27 mouse cellular contexts compared by ENCODE assay signal in the genomic region with DNA sequence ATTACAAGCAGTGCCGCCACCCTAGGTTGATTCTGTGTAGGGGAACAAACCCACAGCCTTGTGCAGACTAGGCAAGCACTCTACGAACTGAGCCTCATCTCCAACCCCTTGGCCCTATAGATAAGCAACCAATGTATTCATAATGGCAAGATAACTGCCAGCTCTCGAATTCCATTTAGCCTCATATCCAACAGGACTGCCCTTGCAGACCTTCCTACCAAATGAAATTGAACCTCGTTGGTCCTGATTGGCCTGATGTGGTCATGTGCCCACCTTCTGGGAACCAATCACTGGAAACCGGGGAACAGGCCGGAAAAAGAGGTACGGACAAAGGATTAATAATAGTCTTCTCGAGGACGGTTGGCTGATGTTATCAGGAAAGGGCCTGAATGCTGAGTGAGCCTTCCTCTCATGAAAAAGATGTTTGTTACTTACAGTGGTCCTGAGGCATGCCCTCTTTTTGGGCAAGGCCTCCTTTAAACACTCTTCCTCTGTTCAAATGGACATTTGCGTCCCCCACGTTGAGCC. TPM values are rescaled to one million over a fixed set of nuclear protein-coding genes. Genes with fewer than 3 reads are reported as not detected.
A peak's percentile ranks its signal among the peaks of the same experiment; 100 is the strongest.
DNase-seq lines count a peak whose midpoint lies in the region; ATAC-seq and TF ChIP-seq lines count a peak whose summit lies in the region.
"Had no signal": no experiment of that assay in that cellular context is flagged by ENCODE, and none has a peak within 500 bp of the region (broad histone marks: within the 10 kb centered on the region; RNA-seq: fewer than 3 reads in every experiment).

No protein-coding gene starts in this region.

- H3K4me1 ChIP-seq in heart, embryonic 13.5 days = peaks cover 54% of the 10 kb centered on the region
- peaks cover 10 to 38% of the 10 kb centered on the region in 2 experiments for H3K4me1 ChIP-seq in MEL (ENCODE audit: control insufficient read depth in 1 of 2, insufficient read depth in 2 of 2, low read length in 2 of 2)
- H3K4me1 ChIP-seq: forebrain, embryonic 13.5 days had no signal

- no peaks in the 10 kb centered on the region for H3K79me2 ChIP-seq in C2C12 (ENCODE audit: control insufficient read depth, insufficient read depth)
- H3K79me2 ChIP-seq in MEL (ENCODE audit: control insufficient read depth, insufficient read depth, low read length, poor library complexity) = peaks cover 2% of the 10 kb centered on the region; the same call in 1 of the 2 replicates

- H3K36me3 ChIP-seq in heart, embryonic 13.5 days = no peaks in the 10 kb centered on the region
- H3K36me3 ChIP-seq in C2C12 (ENCODE audit: control insufficient read depth, insufficient read depth) (no peaks in the 10 kb centered on the region), MEL (ENCODE audit: control insufficient read depth in 1 of 2, insufficient read depth in 2 of 2, low read length in 2 of 2) (peaks cover 0 to 17% of the 10 kb centered on the region in 2 experiments; a peak in 2 of 4 replicates)
- H3K36me3 ChIP-seq: embryonic facial prominence, embryonic 13.5 days; hindbrain, embryonic 13.5 days; limb, embryonic 15.5 days; neural tube, embryonic 12.5 days had no signal

- 0 out of 2 replicates have a peak overlapping the region, but pooled peaks have one; percentile 1 for H3K27ac ChIP-seq in heart, embryonic 13.5 days (replicated peaks)
- H3K27ac ChIP-seq in MEL (ENCODE audit: control insufficient read depth, low read depth, low read length) = peak overlapping the region; percentile 99
- H3K27ac ChIP-seq: embryonic facial prominence, embryonic 13.5 days; forebrain, embryonic 13.5 days; hindbrain, embryonic 13.5 days; kidney, postnatal 0 days; limb, embryonic 15.5 days; neural tube, embryonic 12.5 days had no signal

- H3K27me3 ChIP-seq in heart, embryonic 13.5 days (replicated peaks) = no peaks in the 10 kb centered on the region
- H3K27me3 ChIP-seq in C2C12 (ENCODE audit: control insufficient read depth, insufficient read depth, insufficient read length) = no peaks in the 10 kb centered on the region
- H3K27me3 ChIP-seq in MEL (ENCODE audit: control insufficient read depth in 1 of 2, insufficient read depth in 2 of 2, low read length in 2 of 2) = no peaks in the 10 kb centered on the region
- H3K27me3 ChIP-seq: embryonic facial prominence, embryonic 13.5 days; forebrain, embryonic 13.5 days; hindbrain, embryonic 13.5 days; limb, embryonic 15.5 days; neural tube, embryonic 12.5 days had no signal

- H3K4me2 ChIP-seq in heart, embryonic 13.5 days = no peak overlapping the region
- H3K4me2 ChIP-seq: embryonic facial prominence, embryonic 13.5 days; forebrain, embryonic 13.5 days; hindbrain, embryonic 13.5 days; limb, embryonic 15.5 days; lung, embryonic 14.5 days; neural tube, embryonic 12.5 days had no signal

- H3K9ac ChIP-seq in heart, embryonic 13.5 days = no peak overlapping the region
- H3K9ac ChIP-seq in MEL (ENCODE audit: control insufficient read depth, low read depth, low read length, poor library complexity, severe bottlenecking) = peak overlapping the region; percentile 77
- H3K9ac ChIP-seq: embryonic facial prominence, embryonic 13.5 days; forebrain, embryonic 13.5 days; hindbrain, embryonic 13.5 days; limb, embryonic 15.5 days; lung, embryonic 14.5 days; neural tube, embryonic 12.5 days had no signal

- no peak overlapping the region for H3ac ChIP-seq in C2C12 (ENCODE audit: control insufficient read depth, insufficient read length, low read depth)

- DNase-seq in heart, postnatal 4 days = no peak
- peak; percentile 98 for DNase-seq in MEL (ENCODE audit: low read depth, low spot score)
- DNase-seq in adrenal gland, postnatal 4 days (ENCODE audit: low spot score in 2 of 2) = no peak
- no peak for DNase-seq in embryo, embryonic 10.5 days (ENCODE audit: low spot score)
- DNase-seq: cerebellum, adult 18-20 months; cerebellum, postnatal 14 days; embryo, embryonic 11 days; heart, postnatal 10 days; kidney, adult 11 months; left cerebral cortex, postnatal 4 days; lung, embryonic 14.5 days; midbrain, embryonic 14.5 days; right cerebral cortex, postnatal 14 days; spleen, adult 18-20 months; thymus, postnatal 36 days had no signal

- TF ChIP-seq CTCF in C2C12 (IDR thresholded peaks at IDR 0.05; ENCODE audit: control insufficient read depth, insufficient read depth, insufficient read length) = no peak
- no peak for TF ChIP-seq CTCF in MEL (IDR thresholded peaks at IDR 0.05 in 2 of 3, conservative IDR thresholded peaks at IDR 0.05 in 1 of 3; ENCODE audit: control insufficient read depth in 1 of 3, insufficient read depth in 1 of 3, low read depth in 2 of 3, low read length in 3 of 3, poor library complexity in 1 of 3, severe bottlenecking in 1 of 3)

- WGBS in heart, embryonic 13.5 days = 79% methylated on average over 11 of the region's 11 CpGs

- no peak overlapping the region for H3K4me3 ChIP-seq in heart, embryonic 13.5 days
- H3K4me3 ChIP-seq in C2C12 (ENCODE audit: insufficient read depth, poor library complexity, severe bottlenecking) (no peak overlapping the region), MEL (ENCODE audit: control insufficient read depth in 1 of 2, insufficient read depth in 1 of 2, low read depth in 2 of 2, low read length in 2 of 2) (peak overlapping the region; percentile 64 to 69)
- H3K4me3 ChIP-seq: embryonic facial prominence, embryonic 13.5 days; erythroblast, embryonic 14.5 days; forebrain, embryonic 13.5 days; hindbrain, embryonic 13.5 days; limb, embryonic 15.5 days; megakaryocyte, embryonic 14.5 days; neural tube, embryonic 12.5 days had no signal

- H3K79me3 ChIP-seq in C2C12 (ENCODE audit: low read depth) = no peaks in the 10 kb centered on the region

- TF ChIP-seq EP300 in MEL (IDR thresholded peaks at IDR 0.05; ENCODE audit: low read depth in 1 of 2, low read length in 2 of 2) = peak in 1 of 2 experiments; percentile 63; a peak in 3 of 4 replicates

- peak in 1 of 2 experiments; percentile 87; a peak in 2 of 4 replicates for TF ChIP-seq POLR2A in MEL (IDR thresholded peaks at IDR 0.05; ENCODE audit: control insufficient read depth in 1 of 2, insufficient read depth in 1 of 2, low read depth in 1 of 2, low read length in 2 of 2, poor library complexity in 1 of 2)

- no peaks in the 10 kb centered on the region for H3K9me3 ChIP-seq in heart, embryonic 13.5 days
- no peaks in the 10 kb centered on the region for H3K9me3 ChIP-seq in MEL (replicated peaks; ENCODE audit: insufficient read depth, low read length)
- H3K9me3 ChIP-seq: embryonic facial prominence, embryonic 13.5 days; forebrain, embryonic 13.5 days; hindbrain, embryonic 13.5 days; limb, embryonic 15.5 days; megakaryocyte, embryonic 14.5 days; neural tube, embryonic 12.5 days had no signal

- TF ChIP-seq RAD21 in MEL (IDR thresholded peaks at IDR 0.05; ENCODE audit: low read depth, low read length) = no peak

- ATAC-seq in heart, embryonic 13.5 days (ENCODE audit: extremely low read depth, insufficient number of reproducible peaks, low FRiP score, low TSS enrichment) = no peak
- peak; percentile 39; the same call in 1 of the 2 replicates for ATAC-seq in megakaryocyte-erythroid progenitor cell, adult 5-6 weeks (replicated peaks; ENCODE audit: low FRiP score, low TSS enrichment, poor library complexity, severe bottlenecking)
- ATAC-seq: CD4-positive, CD25-positive, alpha-beta regulatory T cell, adult 4 months; forebrain, embryonic 13.5 days had no signal

TF ChIP-seq in C2C12, 6 proteins besides CTCF, POLR2A, EP300 and RAD21:
- TF ChIP-seq USF1 (IDR thresholded peaks at IDR 0.05; ENCODE audit: low read depth) = peak; percentile 71
- no peak for TF ChIP-seq MYOD1 (IDR thresholded peaks at IDR 0.05; ENCODE audit: control insufficient read depth, insufficient read length, low read depth)

TF ChIP-seq in MEL, 35 proteins besides CTCF, POLR2A, EP300 and RAD21 (continues in another document):
- 0 out of 2 replicates have a peak, but pooled peaks have one; percentile 67 for TF ChIP-seq UBTF (IDR thresholded peaks at IDR 0.05; ENCODE audit: borderline replicate concordance, insufficient read depth, low read depth, low read length)
- no peak for TF ChIP-seq ZC3H11A (IDR thresholded peaks at IDR 0.05; ENCODE audit: low read depth, low read length)
- TF ChIP-seq GATA1 (IDR thresholded peaks at IDR 0.05; ENCODE audit: low read depth, low read length) = peak; percentile 75
- peak; percentile 66; the same call in 1 of the 2 replicates for TF ChIP-seq POLR2AphosphoS2 (IDR thresholded peaks at IDR 0.05; ENCODE audit: low read length)
- 0 out of 2 replicates have a peak, but pooled peaks have one; percentile 46 for TF ChIP-seq MAFK (IDR thresholded peaks at IDR 0.05; ENCODE audit: borderline replicate concordance, low read depth, low read length)
- TF ChIP-seq RCOR1 (IDR thresholded peaks at IDR 0.05; ENCODE audit: low read depth, low read length) = no peak
- peak; percentile 73 for TF ChIP-seq TCF12 (IDR thresholded peaks at IDR 0.05; ENCODE audit: low read depth, low read length)
- TF ChIP-seq CHD1 (IDR thresholded peaks at IDR 0.05; ENCODE audit: low read depth, low read length) = 0 out of 2 replicates have a peak, but pooled peaks have one; percentile 67
- peak; percentile 11; the same call in 1 of the 2 replicates for TF ChIP-seq CHD2 (IDR thresholded peaks at IDR 0.05; ENCODE audit: low read length)
- TF ChIP-seq KAT2A (conservative IDR thresholded peaks at IDR 0.05; ENCODE audit: low read depth, low read length) = peak; percentile 32; the same call in 1 of the 2 replicates

RNA-seq across cellular contexts. Expression of gene Ift81, which starts 10.7 kb away (rescaled TPM):
- polyA plus RNA-seq in heart, embryonic 13.5 days (2015; fragmentation: Nextera tagmentation; extraction: Ambion mirVana) = 23.8 and 30.7 TPM in 2 replicates
- 10 to 100 TPM; 37.2 to 45.3 TPM for total RNA-seq in heart, postnatal 4 days (2021)
- polyA plus RNA-seq in C2C12 (2012; fragmentation: generic; extraction: Trizol) (3.5 TPM), MEL (2012; ENCODE audit: insufficient read depth in 1 of 2, insufficient read length in 2 of 2, low read depth in 1 of 2, low replicate concordance in 2 of 2, missing spikeins in 1 of 2) (1 to 10 TPM in 1 of 2 experiments, not detected in 1; 1.9 TPM)
- total RNA-seq in MEL (2012; rRNA removed) = 1.5 TPM in 2 replicates
- 1.7 and 6.7 TPM in 2 replicates for total RNA-seq in megakaryocyte-erythroid progenitor cell, adult 5-6 weeks (2014; fragmentation: Nextera tagmentation)
- 4.7 and 6.1 TPM in 2 replicates for total RNA-seq in megakaryocyte-erythroid progenitor cell, adult 5-6 weeks (2017)
- total RNA-seq in adrenal gland, postnatal 4 days (2021) = 10 to 100 TPM; 20.2 to 24.3 TPM
- polyA plus RNA-seq: erythroblast, embryonic 14.5 days had no signal

RNA-seq across cellular contexts. Expression of gene P2rx7, which starts 18.7 kb away (rescaled TPM):
- 1.3 and 1.6 TPM in 2 replicates for polyA plus RNA-seq in heart, embryonic 13.5 days (2015; fragmentation: Nextera tagmentation; extraction: Ambion mirVana)
- total RNA-seq in heart, postnatal 4 days (2021) = 1 to 10 TPM; 3.1 to 3.5 TPM
- 1.6 TPM for polyA plus RNA-seq in C2C12 (2012; fragmentation: generic; extraction: Trizol)
- 25.3 and 29.3 TPM in 2 replicates for total RNA-seq in MEL (2012; rRNA removed)
- polyA plus RNA-seq in MEL (2012; ENCODE audit: insufficient read depth in 1 of 2, insufficient read length in 2 of 2, low read depth in 1 of 2, low replicate concordance in 2 of 2, missing spikeins in 1 of 2) = 100 to 1,000 TPM in 1 of 2 experiments, 10 to 100 TPM in 1; 40.8 to 254 TPM
- 1.2 and 3.0 TPM in 2 replicates for total RNA-seq in megakaryocyte-erythroid progenitor cell, adult 5-6 weeks (2014; fragmentation: Nextera tagmentation)
- total RNA-seq in megakaryocyte-erythroid progenitor cell, adult 5-6 weeks (2017) = 1.9 and 2.9 TPM in 2 replicates
- total RNA-seq in adrenal gland, postnatal 4 days (2021) = 1 to 10 TPM; 4.0 to 4.6 TPM
- polyA plus RNA-seq: erythroblast, embryonic 14.5 days had no signal

Comparison
In these comparisons a context has a peak if more than half of its experiments do, and no peak if none do; other contexts are left out.
1. H3K4me3 ChIP-seq: peak in MEL (2 of 2); none in heart, embryonic 13.5 days (single experiment) and C2C12 (single experiment).